Mouse (Mus musculus) myocyte (in vitro differentiated cells): Measurements from ENCODE around the gene Prss32. TPM values are rescaled to one million over a fixed set of nuclear protein-coding genes. Genes with fewer than 3 reads are reported as not detected.

Experiments
- H3K27me3 ChIP-seq: one replicate; pipeline ENCODE4 v1.6.1; 2011; ENCODE audit not compliant: control insufficient read depth, insufficient read depth, insufficient read length
- H3K36me3 ChIP-seq: one replicate; pipeline ENCODE4 v1.6.1; 2011; ENCODE audit not compliant: control insufficient read depth, insufficient read depth
- H3K4me2 ChIP-seq: one replicate; pipeline ENCODE4 v1.6.1; 2011; ENCODE audit warnings: low read depth, control low read depth
- H3K4me3 ChIP-seq: one replicate; pipeline ENCODE4 v1.5.1; 2011; ENCODE audit warnings: mild to moderate bottlenecking, control low read depth, moderate library complexity
- H3K79me2 ChIP-seq: one replicate; pipeline ENCODE4 v1.6.1; 2011; ENCODE audit not compliant: control insufficient read depth, insufficient read depth
- H3ac ChIP-seq: one replicate; pipeline ENCODE4 v1.6.1; 2011; ENCODE audit not compliant: control insufficient read depth, insufficient read length
- CEBPB ChIP-seq: IDR thresholded peaks from 2 replicates; pipeline ENCODE4 v1.6.1; 2011; ENCODE audit warnings: mild to moderate bottlenecking, moderate library complexity; ENCODE audit not compliant: poor library complexity, insufficient read depth, severe bottlenecking
- E2F4 ChIP-seq: IDR thresholded peaks from one replicate; pipeline ENCODE4 v1.6.1; 2011; ENCODE audit warnings: mild to moderate bottlenecking, control low read depth, moderate library complexity; ENCODE audit not compliant: insufficient read depth
- MAX ChIP-seq: IDR thresholded peaks from one replicate; pipeline ENCODE4 v1.6.1; 2011; ENCODE audit warnings: low read depth, mild to moderate bottlenecking, control low read depth
- MYOD1 ChIP-seq, 3 experiments: IDR thresholded peaks; one replicate each; pipeline ENCODE4 v1.6.1; 2011; ENCODE audit warnings: control low read depth in 2 of 3, low read depth in 2 of 3, mild to moderate bottlenecking in 2 of 3, moderate library complexity in 1 of 3; ENCODE audit not compliant: insufficient read length in 2 of 3, control insufficient read depth in 1 of 3
- MYOG ChIP-seq, 3 experiments: IDR thresholded peaks; one replicate each; pipeline ENCODE4 v1.6.1; 2011; ENCODE audit warnings: control low read depth in 2 of 3, low read depth in 2 of 3, mild to moderate bottlenecking in 2 of 3; ENCODE audit not compliant: insufficient read length in 2 of 3, control insufficient read depth in 1 of 3, insufficient read depth in 1 of 3
- POLR2A ChIP-seq: IDR thresholded peaks from one replicate; pipeline ENCODE4 v1.6.1; 2011; ENCODE audit warnings: low read depth, mild to moderate bottlenecking, control low read depth, moderate library complexity; ENCODE audit not compliant: insufficient read length
- POLR2AphosphoS2 ChIP-seq: IDR thresholded peaks from one replicate; pipeline ENCODE4 v1.6.1; 2011; ENCODE audit warnings: low read depth, control low read depth; ENCODE audit not compliant: insufficient read length
- REST ChIP-seq: IDR thresholded peaks from one replicate; pipeline ENCODE4 v1.6.1; 2011; ENCODE audit warnings: mild to moderate bottlenecking, control low read depth, moderate library complexity; ENCODE audit not compliant: insufficient read depth, insufficient read length
- SRF ChIP-seq: IDR thresholded peaks from one replicate; pipeline ENCODE4 v1.6.1; 2011; ENCODE audit warnings: low read depth; ENCODE audit not compliant: control insufficient read depth, insufficient read length
- TCF12 ChIP-seq: IDR thresholded peaks from one replicate; pipeline ENCODE4 v1.6.1; 2011; ENCODE audit warnings: mild to moderate bottlenecking, control low read depth; ENCODE audit not compliant: poor library complexity, insufficient read depth, severe bottlenecking
- TCF3 ChIP-seq: IDR thresholded peaks from one replicate; pipeline ENCODE4 v1.6.1; 2011; ENCODE audit warnings: low read depth, control low read depth; ENCODE audit not compliant: insufficient read length
- USF1 ChIP-seq: IDR thresholded peaks from one replicate; pipeline ENCODE4 v1.6.1; 2011; ENCODE audit warnings: low read depth, mild to moderate bottlenecking, control low read depth, moderate library complexity
- polyA plus RNA-seq: library from polyadenylated mRNA; unstranded; fragments of >200 nt; fragmentation: generic; extraction: Trizol; gene quantifications from one replicate; pipeline ENCODE4 v1.2.1, GENCODE M21; 2012; ENCODE audit warnings: missing spikeins

The Prss32 gene
- polyA plus RNA-seq: 0.04 TPM

DNA sequence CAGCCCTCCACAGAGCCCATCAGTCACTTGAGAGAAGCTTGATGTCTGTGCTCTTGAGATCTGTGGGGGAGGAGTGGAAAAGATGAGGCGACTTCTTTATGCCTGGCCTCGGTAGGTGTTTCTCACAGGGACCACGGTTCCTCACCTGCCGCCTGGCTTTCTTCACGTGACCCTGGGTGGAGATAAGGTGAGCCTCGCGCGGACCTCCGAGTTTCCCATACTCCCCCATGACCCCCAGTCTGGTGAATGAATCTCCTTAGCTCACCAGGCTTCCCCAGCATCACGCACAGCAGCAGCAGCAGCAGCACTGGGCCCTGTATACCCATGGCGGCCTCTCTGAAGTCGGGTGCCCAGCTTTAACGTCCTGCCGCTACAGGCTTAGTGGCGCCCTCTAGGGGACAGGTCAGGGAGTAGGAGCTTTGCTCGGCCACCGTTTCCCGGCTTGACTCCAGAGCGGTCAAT lies at the start of gene Prss32, which contains the start of gene Prss41:
Gene Prss32 (plus strand): TSS at position 44 of the 462 bp plus-strand sequence.
Gene Prss41 (minus strand): TSS at position 361 of the 462 bp plus-strand sequence.
- no peak within 1 kb of the TSS for H3K4me3 ChIP-seq
- no peaks in the 10 kb centered on the region for H3K27me3 ChIP-seq
- H3ac ChIP-seq: no peak within 1 kb of the TSS
- H3K79me2 ChIP-seq: no peaks in the 10 kb centered on the region
- no peaks in the 10 kb centered on the region for H3K36me3 ChIP-seq
- TF ChIP-seq USF1: no peak
- TF ChIP-seq MAX: no peak
- no peak for TF ChIP-seq MYOG (IDR thresholded peaks at IDR 0.05; ENCODE audit: control insufficient read depth in 1 of 3, insufficient read depth in 1 of 3, insufficient read length in 2 of 3, low read depth in 2 of 3)
- no peak within 1 kb of the TSS for H3K4me2 ChIP-seq

DNA sequence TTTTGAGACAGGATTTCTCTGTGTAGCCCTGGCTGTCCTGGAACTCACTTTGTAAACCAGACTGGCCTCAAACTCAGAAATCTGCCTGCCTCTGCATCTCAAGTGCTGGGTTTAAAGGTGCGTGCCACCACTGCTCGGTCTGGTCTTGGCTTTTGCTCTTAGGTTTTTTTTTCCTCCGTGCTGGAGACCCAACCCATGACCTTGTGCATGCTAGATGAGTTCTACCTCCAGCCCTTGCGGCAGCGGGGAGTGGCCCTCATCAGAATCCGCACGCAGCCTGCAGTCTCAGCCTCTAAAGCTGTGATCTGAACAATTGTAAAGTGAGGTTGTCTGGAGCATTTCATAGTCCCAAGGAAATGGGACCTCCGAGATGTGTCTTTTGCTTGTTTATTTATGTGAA lies 48.3 kb upstream of the Prss32 start:
- Histone ChIP-seq H3K36me3 (no peaks in the 10 kb centered on the region), H3K4me2 (no peak overlapping the region), H3K27me3 (no peaks in the 10 kb centered on the region), H3K79me2 (no peaks in the 10 kb centered on the region), H3ac (no peak overlapping the region), H3K4me3 (no peak overlapping the region)
- TF ChIP-seq TCF12 (no peak), REST (no peak), POLR2A (no peak), TCF3 (no peak), SRF (no peak), E2F4 (no peak), CEBPB (no peak)

DNA sequence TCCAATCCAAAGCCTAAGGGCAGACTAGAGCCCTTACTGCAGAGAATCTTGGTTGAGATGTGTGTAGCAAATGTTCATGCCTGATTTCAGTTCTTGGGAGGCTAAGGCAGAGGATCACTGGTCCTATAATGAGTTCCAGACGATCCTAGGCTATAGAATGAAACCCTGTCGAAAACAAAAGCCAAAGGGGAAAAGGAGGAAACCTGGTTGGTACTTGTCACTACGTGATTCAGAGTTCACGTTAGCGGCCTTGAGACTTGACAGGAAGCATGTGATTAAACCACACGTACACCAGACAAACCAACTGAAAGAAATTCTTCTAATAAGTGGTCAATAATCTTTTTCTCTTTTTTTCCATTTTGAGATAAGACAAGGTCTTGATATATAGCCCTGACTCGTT lies 46.3 kb upstream of the Prss32 start:
- Histone ChIP-seq H3K4me3 (no peak overlapping the region), H3K79me2 (no peaks in the 10 kb centered on the region)
- no peak for TF ChIP-seq MAX
- TF ChIP-seq USF1: no peak
- TF ChIP-seq E2F4: no peak
- no peak for TF ChIP-seq POLR2AphosphoS2
- no peak for TF ChIP-seq TCF12
- no peak for TF ChIP-seq MYOG (IDR thresholded peaks at IDR 0.05; ENCODE audit: control insufficient read depth in 1 of 3, insufficient read depth in 1 of 3, insufficient read length in 2 of 3, low read depth in 2 of 3)
- no peak for TF ChIP-seq REST
- no peak for TF ChIP-seq MYOD1 (IDR thresholded peaks at IDR 0.05; ENCODE audit: control insufficient read depth in 1 of 3, insufficient read length in 2 of 3, low read depth in 2 of 3)

DNA sequence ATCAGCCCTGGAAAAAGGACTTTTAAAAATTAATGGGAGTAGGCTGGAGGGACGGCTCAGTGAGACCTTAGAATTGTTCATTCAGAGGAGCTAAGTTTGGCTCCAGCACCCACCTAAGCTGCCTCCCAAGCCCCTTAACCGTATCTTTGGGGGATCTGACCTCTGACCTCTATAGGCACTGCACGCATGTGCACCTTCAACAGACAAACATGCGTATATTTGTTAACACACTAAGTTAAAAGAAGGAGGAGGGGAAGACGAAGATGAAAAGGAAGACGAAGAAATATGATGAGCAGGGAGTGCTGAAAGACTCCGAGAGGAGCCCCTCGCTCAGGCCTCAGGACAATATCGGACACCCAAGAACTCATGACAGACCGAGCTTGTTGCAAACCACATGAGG lies 42.0 kb upstream of the Prss32 start:
- Histone ChIP-seq H3K4me2 (no peak overlapping the region), H3K36me3 (no peaks in the 10 kb centered on the region), H3K79me2 (peaks cover 33% of the 10 kb centered on the region), H3ac (no peak overlapping the region), H3K4me3 (peak overlapping the region; percentile 98), H3K27me3 (no peaks in the 10 kb centered on the region)
- TF ChIP-seq MYOD1 (IDR thresholded peaks at IDR 0.05; ENCODE audit: control insufficient read depth in 1 of 3, insufficient read length in 2 of 3, low read depth in 2 of 3) (no peak), CEBPB (no peak), MAX (no peak), TCF12 (no peak), E2F4 (no peak), REST (no peak), USF1 (no peak), TCF3 (no peak), MYOG (IDR thresholded peaks at IDR 0.05; ENCODE audit: control insufficient read depth in 1 of 3, insufficient read depth in 1 of 3, insufficient read length in 2 of 3, low read depth in 2 of 3) (no peak), POLR2AphosphoS2 (no peak), SRF (no peak)

More for the DNA sequence above, 46.3 kb upstream of the Prss32 start:
- Histone ChIP-seq H3K27me3 (no peaks in the 10 kb centered on the region), H3K4me2 (no peak overlapping the region), H3ac (no peak overlapping the region), H3K36me3 (no peaks in the 10 kb centered on the region)

DNA sequence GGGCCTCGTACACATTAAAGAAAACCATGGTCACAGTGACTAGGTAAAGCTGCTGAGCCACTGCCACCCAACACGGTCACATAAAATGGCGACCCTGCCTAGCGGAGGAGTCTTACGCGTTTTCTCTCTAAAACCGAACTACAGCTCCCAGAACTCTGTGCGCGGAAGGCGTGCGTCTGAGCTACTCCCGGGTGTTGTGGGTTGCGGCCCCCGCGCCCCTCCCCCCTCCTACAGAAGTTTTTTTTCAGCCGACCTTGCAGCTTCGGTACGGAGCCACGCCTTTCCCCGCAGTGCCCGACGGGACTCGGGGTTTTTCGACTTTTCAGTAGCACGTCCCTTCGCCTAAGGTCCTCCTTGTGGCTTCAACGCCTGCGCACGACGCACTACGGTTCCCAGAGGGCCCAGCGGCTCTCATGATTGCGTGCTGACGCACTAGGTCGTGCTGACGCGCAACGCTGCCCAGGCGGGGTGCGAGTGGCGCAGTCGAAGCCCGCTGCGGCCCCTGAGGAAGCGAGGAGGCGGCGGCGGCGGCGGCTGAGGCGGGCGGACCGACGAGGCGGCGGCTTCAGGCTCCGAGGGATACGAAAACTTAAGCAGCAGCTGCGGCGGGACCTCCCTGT lies 40.8 kb upstream of the Prss32 start:
- peaks cover 46% of the 10 kb centered on the region for H3K79me2 ChIP-seq
- peak overlapping the region; percentile 98 for H3K4me3 ChIP-seq
- H3K4me2 ChIP-seq: peak overlapping the region; percentile 87
- H3K27me3 ChIP-seq: no peaks in the 10 kb centered on the region
- TF ChIP-seq E2F4: no peak
- TF ChIP-seq MYOG (IDR thresholded peaks at IDR 0.05; ENCODE audit: control insufficient read depth in 1 of 3, insufficient read depth in 1 of 3, insufficient read length in 2 of 3, low read depth in 2 of 3): no peak
- no peak for TF ChIP-seq TCF3
- TF ChIP-seq TCF12: no peak
- TF ChIP-seq POLR2AphosphoS2: peak; percentile 81
- TF ChIP-seq REST: peak; percentile 16
- peak; percentile 88 for TF ChIP-seq POLR2A
- peak in 1 of 3 experiments; percentile 6 for TF ChIP-seq MYOD1 (IDR thresholded peaks at IDR 0.05; ENCODE audit: control insufficient read depth in 1 of 3, insufficient read length in 2 of 3, low read depth in 2 of 3)
- TF ChIP-seq USF1: no peak
- TF ChIP-seq MAX: no peak
- TF ChIP-seq CEBPB: no peak
- no peak for TF ChIP-seq SRF
- H3K36me3 ChIP-seq: peaks cover 3% of the 10 kb centered on the region
- peak overlapping the region; percentile 88 for H3ac ChIP-seq
